Mouse (Mus musculus) liver, embryonic 13.5 days (tissue): ENCODE measurements at regions not wholly inside any gene's neighbourhood (a gene's known extent, or its start where the extent isn't known, plus 50 kb on each side); places are given as distances from the start of the nearest gene placed in this dataset.

Experiments
- ATAC-seq: fragments of 200-750 bp; cut with Nextera tagmentation; 2 replicates; pipeline ENCODE4 v1.8.0; 2017; ENCODE audit warnings: low read depth, mild to moderate bottlenecking, moderate number of reproducible peaks, moderate library complexity
- DNase-seq: peaks from one replicate; pipeline ENCODE4 v3.0.0; 2022
- H3K27ac ChIP-seq: fragments of 300-500 bp; sonication (generic); 2 replicates; pipeline ENCODE4 v1.5.1; 2015; ENCODE audit warnings: moderate library complexity, mild to moderate bottlenecking, inconsistent platforms
- H3K27me3 ChIP-seq: fragments of 300-500 bp; sonication (generic); 2 replicates; pipeline ENCODE4 v1.6.1; 2015; ENCODE audit warnings: mild to moderate bottlenecking, inconsistent platforms
- H3K36me3 ChIP-seq: fragments of 300-500 bp; sonication (generic); 2 replicates; pipeline ENCODE4 v1.6.1; 2015; ENCODE audit warnings: mild to moderate bottlenecking, inconsistent platforms
- H3K4me1 ChIP-seq: fragments of 300-500 bp; sonication (generic); replicated peaks from 2 replicates; pipeline ENCODE4 v1.6.1; 2015; ENCODE audit warnings: inconsistent platforms
- H3K4me2 ChIP-seq: fragments of 300-500 bp; sonication (generic); 2 replicates; pipeline ENCODE4 v1.6.1; 2015; ENCODE audit warnings: inconsistent platforms, mild to moderate bottlenecking, moderate library complexity
- H3K4me3 ChIP-seq: fragments of 300-500 bp; sonication (generic); replicated peaks from 2 replicates; pipeline ENCODE4 v1.5.1; 2015; ENCODE audit warnings: mild to moderate bottlenecking, inconsistent platforms
- H3K9ac ChIP-seq: fragments of 300-500 bp; sonication (generic); 2 replicates; pipeline ENCODE4 v1.6.1; 2015; ENCODE audit warnings: mild to moderate bottlenecking, inconsistent platforms
- H3K9me3 ChIP-seq: fragments of 300-500 bp; sonication (generic); replicated peaks from 2 replicates; pipeline ENCODE4 v1.6.1; 2016; ENCODE audit warnings: inconsistent platforms
- WGBS: fragments of 180-500 bp; shearing (Covaris S2); methylation state at CpG from one replicate; pipeline ENCODE4 v1.1.7; 2015; ENCODE audit not compliant: insufficient replicate concordance; 5-methylcytosine and 5-hydroxymethylcytosine counted together

DNA sequence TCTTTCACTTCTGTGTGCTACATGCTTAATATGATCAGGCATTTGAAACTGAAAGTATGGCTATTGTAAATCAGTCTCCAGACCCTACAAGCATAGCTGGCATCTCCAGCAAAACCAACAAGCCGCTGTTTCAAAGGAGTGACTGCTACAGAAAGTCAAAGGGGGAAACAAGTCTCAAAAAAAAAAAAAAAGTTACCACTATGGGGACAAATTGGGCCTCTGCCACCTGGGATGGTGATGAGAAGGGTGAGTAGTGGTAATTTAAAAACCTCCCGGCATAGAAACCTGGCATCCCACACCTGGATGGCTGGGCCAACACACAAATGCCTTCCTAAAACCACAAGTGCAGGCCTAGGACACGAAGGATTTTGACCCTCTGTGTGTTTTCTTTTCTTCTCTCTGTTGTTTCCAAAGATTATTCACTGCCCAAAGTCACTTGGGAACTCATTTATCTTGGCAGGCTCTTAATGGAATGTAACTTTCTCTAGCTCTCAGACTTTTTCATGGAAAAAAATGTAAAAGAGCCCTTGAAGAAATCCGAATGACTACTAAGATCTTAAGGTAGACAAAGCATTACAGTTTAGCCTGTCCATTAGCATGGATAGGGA is 78.9 kb upstream of the Dlg1 start:
- Histone ChIP-seq H3K27ac (no peak overlapping the region), H3K4me3 (no peak overlapping the region), H3K36me3 (no peaks in the 10 kb centered on the region), H3K9ac (no peak overlapping the region), H3K9me3 (no peaks in the 10 kb centered on the region), H3K27me3 (peaks cover 5% of the 10 kb centered on the region; the same call in 1 of the 2 replicates), H3K4me2 (no peak overlapping the region), H3K4me1 (peaks cover 10% of the 10 kb centered on the region)
- DNase-seq (no peak), ATAC-seq (no peak)
- WGBS, result 71% methylated on average over 4 of the region's 4 CpGs

DNA sequence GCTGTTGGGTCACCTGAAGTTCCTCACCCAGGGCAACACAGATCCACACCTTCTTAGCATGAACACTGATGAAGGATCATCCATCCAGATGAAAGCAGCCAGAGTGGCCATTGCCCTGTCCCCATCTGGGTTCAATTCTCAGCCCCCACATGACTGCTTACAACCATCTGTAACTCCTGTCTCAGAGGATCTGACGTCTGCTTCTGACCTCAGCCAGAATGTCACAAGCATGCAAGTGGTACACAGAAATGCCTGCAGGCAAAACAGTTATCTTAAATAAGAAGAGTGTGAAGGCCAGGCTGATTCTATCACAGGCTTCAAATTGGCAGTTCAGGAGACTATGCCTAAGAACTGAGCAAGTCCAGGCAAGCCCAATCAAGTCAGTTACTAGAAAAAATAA is 76.2 kb upstream of the Dlg1 start:
- no peaks in the 10 kb centered on the region for H3K36me3 ChIP-seq
- DNase-seq (no peak), ATAC-seq (no peak)
- no peak overlapping the region for H3K27ac ChIP-seq
- H3K4me3 ChIP-seq, result no peak overlapping the region
- no peak overlapping the region for H3K4me2 ChIP-seq
- no peaks in the 10 kb centered on the region for H3K9me3 ChIP-seq
- H3K27me3 ChIP-seq, result no peaks in the 10 kb centered on the region
- peaks cover 18% of the 10 kb centered on the region for H3K4me1 ChIP-seq
- 53% methylated on average over 1 of the region's 1 CpGs for WGBS
- no peak overlapping the region for H3K9ac ChIP-seq

- no peak overlapping the region for H3K27ac ChIP-seq
- H3K4me2 ChIP-seq, result no peak overlapping the region
- H3K27me3 ChIP-seq, result no peaks in the 10 kb centered on the region
- H3K4me3 ChIP-seq, result no peak overlapping the region
- H3K4me1 ChIP-seq, result peaks cover 40% of the 10 kb centered on the region
- no peak overlapping the region for H3K9ac ChIP-seq
- H3K36me3 ChIP-seq, result no peaks in the 10 kb centered on the region
- ATAC-seq (no peak), DNase-seq (no peak)
- no peaks in the 10 kb centered on the region for H3K9me3 ChIP-seq
- 61% methylated on average over 6 of the region's 6 CpGs for WGBS
Measured at GRCm38 (mm10) chr16:31589576-31589975, 73.7 kb upstream of the Dlg1 start.

DNA sequence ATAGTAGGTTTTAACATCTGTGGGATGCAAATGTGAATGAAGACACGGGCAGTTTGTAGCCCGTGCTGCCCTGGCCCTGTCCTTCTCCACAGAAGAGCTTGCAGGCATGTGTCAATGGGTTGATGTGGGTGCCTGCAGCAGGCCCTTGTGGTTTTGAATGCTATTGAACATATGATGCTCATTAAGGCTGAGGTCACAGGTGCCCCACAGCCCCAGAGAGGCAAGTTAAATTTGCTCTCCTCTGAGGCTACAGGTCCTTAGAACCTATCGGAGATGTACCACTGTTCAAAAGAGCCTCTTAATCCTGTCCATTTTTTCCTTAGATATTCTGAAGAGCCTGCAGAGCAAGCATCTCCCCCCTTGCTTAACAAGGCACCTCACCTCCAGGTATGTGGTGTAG is 71.7 kb upstream of the Dlg1 start:
- no peaks in the 10 kb centered on the region for H3K27me3 ChIP-seq
- no peaks in the 10 kb centered on the region for H3K36me3 ChIP-seq
- WGBS, result 78% methylated on average over 3 of the region's 3 CpGs
- ATAC-seq (no peak), DNase-seq (no peak)
- H3K4me3 ChIP-seq, result no peak overlapping the region
- H3K4me1 ChIP-seq, result peaks cover 40% of the 10 kb centered on the region
- no peak overlapping the region for H3K9ac ChIP-seq
- H3K9me3 ChIP-seq, result no peaks in the 10 kb centered on the region
- H3K27ac ChIP-seq, result no peak overlapping the region
- 0 out of 2 replicates have a peak overlapping the region, but pooled peaks have one; percentile 37 for H3K4me2 ChIP-seq

GRCm38 (mm10) chr16:31592014-31592871 is 71.0 kb upstream of the Dlg1 start:
- DNase-seq, result no peak

GRCm38 (mm10) chr16:31592973-31593683 is 70.1 kb upstream of the Dlg1 start:
- Histone ChIP-seq H3K9ac (peak overlapping the region; percentile 33; the same call in 1 of the 2 replicates), H3K9me3 (no peaks in the 10 kb centered on the region), H3K4me1 (peaks cover 44% of the 10 kb centered on the region), H3K4me3 (no peak overlapping the region), H3K27ac (peak overlapping the region; percentile 57), H3K4me2 (no peak overlapping the region), H3K27me3 (no peaks in the 10 kb centered on the region), H3K36me3 (no peaks in the 10 kb centered on the region)
- ATAC-seq (no peak), DNase-seq (no peak)
- WGBS, result 62% methylated on average over 9 of the region's 9 CpGs

More at GRCm38 (mm10) chr16:31592014-31592871, 71.0 kb upstream of the Dlg1 start:
- Histone ChIP-seq H3K36me3 (no peaks in the 10 kb centered on the region), H3K4me3 (no peak overlapping the region), H3K27me3 (no peaks in the 10 kb centered on the region), H3K9me3 (no peaks in the 10 kb centered on the region), H3K9ac (no peak overlapping the region), H3K4me2 (peak overlapping the region; percentile 37; the same call in 1 of the 2 replicates), H3K4me1 (peaks cover 43% of the 10 kb centered on the region), H3K27ac (peak overlapping the region; percentile 23; the same call in 1 of the 2 replicates)
- WGBS, result 28% methylated on average over 7 of the region's 7 CpGs
- peak; percentile 78; the same call in 1 of the 2 replicates for ATAC-seq

- Histone ChIP-seq H3K27ac (peak overlapping the region; percentile 94), H3K27me3 (peaks cover 5% of the 10 kb centered on the region), H3K36me3 (no peaks in the 10 kb centered on the region), H3K4me2 (peak overlapping the region; percentile 66), H3K9me3 (no peaks in the 10 kb centered on the region), H3K9ac (peak overlapping the region; percentile 66), H3K4me3 (0 out of 2 replicates have a peak overlapping the region, but pooled peaks have one; percentile 3), H3K4me1 (peaks cover 61% of the 10 kb centered on the region)
- ATAC-seq (peak; percentile 50), DNase-seq (no peak)
- WGBS, result 17% methylated on average over 5 of the region's 5 CpGs
Measured at GRCm38 (mm10) chr16:31597965-31598364, 65.3 kb upstream of the Dlg1 start.

- 39% methylated on average over 9 of the region's 9 CpGs for WGBS
- Histone ChIP-seq H3K4me2 (peak overlapping the region; percentile 66), H3K9ac (peak overlapping the region; percentile 66), H3K4me3 (peak overlapping the region; percentile 3; the same call in 1 of the 2 replicates), H3K27me3 (peaks cover 9% of the 10 kb centered on the region), H3K9me3 (no peaks in the 10 kb centered on the region), H3K4me1 (peaks cover 60% of the 10 kb centered on the region), H3K36me3 (no peaks in the 10 kb centered on the region), H3K27ac (peak overlapping the region; percentile 94)
- DNase-seq (peak; percentile 93), ATAC-seq (peak; percentile 99)
Measured at GRCm38 (mm10) chr16:31598409-31598988, 64.7 kb upstream of the Dlg1 start.

- Histone ChIP-seq H3K36me3 (no peaks in the 10 kb centered on the region), H3K27ac (peak overlapping the region; percentile 94), H3K4me2 (peak overlapping the region; percentile 66), H3K4me3 (no peak overlapping the region; the same call in 1 of the 2 replicates), H3K9me3 (no peaks in the 10 kb centered on the region), H3K9ac (peak overlapping the region; percentile 66), H3K4me1 (peaks cover 58% of the 10 kb centered on the region), H3K27me3 (peaks cover 9% of the 10 kb centered on the region)
- DNase-seq (no peak), ATAC-seq (no peak)
- WGBS, result 66% methylated on average over 6 of the region's 6 CpGs
Measured at GRCm38 (mm10) chr16:31598989-31599421, 64.2 kb upstream of the Dlg1 start.

DNA sequence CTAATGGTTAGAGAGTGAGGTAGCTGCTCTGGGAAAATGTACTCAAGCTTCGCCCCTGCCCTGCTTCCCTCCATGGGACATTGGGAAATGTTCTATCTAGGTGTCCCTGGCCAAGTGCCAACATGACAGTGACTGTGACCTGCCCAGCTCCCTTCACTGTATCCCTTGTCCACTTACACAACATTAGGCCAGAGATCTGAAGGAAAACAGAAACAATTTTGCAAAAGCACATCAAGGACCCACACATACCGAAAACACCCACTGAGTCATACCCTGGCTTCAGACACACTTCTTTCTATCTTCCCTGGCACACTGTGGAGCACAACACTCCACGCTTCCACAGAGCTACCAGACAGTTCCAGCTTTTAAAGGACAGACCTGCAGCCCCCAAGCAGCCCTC is 62.0 kb upstream of the Dlg1 start:
- WGBS, result 82% methylated on average over 3 of the region's 3 CpGs
- H3K4me1 ChIP-seq, result peaks cover 76% of the 10 kb centered on the region
- H3K9me3 ChIP-seq, result no peaks in the 10 kb centered on the region
- H3K36me3 ChIP-seq, result no peaks in the 10 kb centered on the region
- no peak for ATAC-seq
- peak overlapping the region; percentile 24; the same call in 1 of the 2 replicates for H3K27ac ChIP-seq
- no peak overlapping the region for H3K4me2 ChIP-seq
- H3K27me3 ChIP-seq, result peaks cover 9% of the 10 kb centered on the region
- no peak overlapping the region for H3K4me3 ChIP-seq
- DNase-seq, result no peak
- 0 out of 2 replicates have a peak overlapping the region, but pooled peaks have one; percentile 30 for H3K9ac ChIP-seq
